Mouse (Mus musculus) liver, embryonic 11.5 days (tissue): ENCODE measurements at regions not wholly inside any gene's neighbourhood (a gene's known extent, or its start where the extent isn't known, plus 50 kb on each side); places are given as distances from the start of the nearest gene placed in this dataset.

ENCODE experiments used
- ATAC-seq: fragments of 200-750 bp; cut with Nextera tagmentation; replicated peaks from 2 replicates; pipeline ENCODE4 v1.8.0; 2017; ENCODE audit warnings: moderate number of reproducible peaks, mild to moderate bottlenecking, moderate TSS enrichment, moderate library complexity; ENCODE audit not compliant: low FRiP score
- DNase-seq: peaks from one replicate; pipeline ENCODE4 v3.0.0-alpha.2; 2017; ENCODE audit warnings: low spot score
- H3K27ac ChIP-seq: fragments of 300-500 bp; sonication (generic); 2 replicates; pipeline ENCODE4 v1.5.1; 2014; ENCODE audit warnings: mild to moderate bottlenecking, low read depth, low read length, control low read depth
- H3K27me3 ChIP-seq: fragments of 300-500 bp; sonication (generic); replicated peaks from 2 replicates; pipeline ENCODE4 v1.6.1; 2014; ENCODE audit warnings: low read length, mixed read lengths; ENCODE audit not compliant: control insufficient read depth, insufficient read depth
- H3K36me3 ChIP-seq: fragments of 300-500 bp; sonication (generic); 2 replicates; pipeline ENCODE4 v1.6.1; 2014; ENCODE audit warnings: mild to moderate bottlenecking, low read length, moderate library complexity, mixed read lengths; ENCODE audit not compliant: control insufficient read depth, insufficient read depth
- H3K4me1 ChIP-seq: fragments of 300-500 bp; sonication (generic); replicated peaks from 2 replicates; pipeline ENCODE4 v1.6.1; 2014; ENCODE audit warnings: low read length, mixed read lengths; ENCODE audit not compliant: control insufficient read depth, insufficient read depth
- H3K4me2 ChIP-seq: fragments of 300-500 bp; sonication (generic); 2 replicates; pipeline ENCODE4 v1.6.1; 2014; ENCODE audit warnings: mild to moderate bottlenecking, control low read depth, moderate library complexity
- H3K4me3 ChIP-seq: fragments of 300-500 bp; sonication (generic); 2 replicates; pipeline ENCODE4 v1.5.1; 2014; ENCODE audit warnings: low read depth, low read length, control low read depth
- H3K9ac ChIP-seq: fragments of 300-500 bp; sonication (generic); 2 replicates; pipeline ENCODE4 v1.6.1; 2014; ENCODE audit warnings: low read depth, low read length, control low read depth
- H3K9me3 ChIP-seq: fragments of 300-500 bp; sonication (generic); 2 replicates; pipeline ENCODE4 v1.6.1; 2016; ENCODE audit warnings: low read length, inconsistent platforms, mixed read lengths; ENCODE audit not compliant: control insufficient read depth
- WGBS: fragments of 180-500 bp; shearing (Covaris S2); extraction: QIAGEN DNeasy Blood & Tissue Kit; methylation state at CpG from one replicate; pipeline ENCODE4 v1.1.7; 2014; 5-methylcytosine and 5-hydroxymethylcytosine counted together

DNA sequence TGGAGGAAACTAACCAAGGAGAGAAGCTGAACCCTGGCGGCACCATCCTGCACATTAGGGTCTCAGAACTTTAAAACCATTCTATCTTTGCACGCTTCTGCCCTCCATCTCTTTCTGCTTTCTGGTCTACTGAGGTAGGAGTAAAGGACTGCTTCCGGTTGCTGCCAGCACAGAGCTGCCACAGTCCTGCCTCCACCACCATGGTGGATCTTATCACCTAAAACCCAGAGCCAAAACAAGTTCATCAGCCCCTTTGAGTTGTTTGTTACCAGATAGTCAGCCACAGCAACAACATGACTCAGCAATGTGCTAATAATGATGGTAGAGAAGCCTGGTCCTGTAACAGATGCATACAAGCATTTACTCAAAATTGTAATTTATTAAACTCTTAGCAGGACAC, 287.9 kb downstream of the Irs2 start:
- DNase-seq (no peak), ATAC-seq (no peak)
- Histone ChIP-seq H3K27me3 (peaks cover 2% of the 10 kb centered on the region; the same call in 1 of the 2 replicates), H3K36me3 (no peaks in the 10 kb centered on the region), H3K27ac (no peak overlapping the region), H3K9ac (no peak overlapping the region), H3K4me2 (no peak overlapping the region), H3K9me3 (no peaks in the 10 kb centered on the region), H3K4me1 (0 out of 2 replicates have a peak, but pooled peaks cover 2% of the 10 kb centered on the region), H3K4me3 (no peak overlapping the region)
- WGBS, result 73% methylated on average over 3 of the region's 3 CpGs

DNA sequence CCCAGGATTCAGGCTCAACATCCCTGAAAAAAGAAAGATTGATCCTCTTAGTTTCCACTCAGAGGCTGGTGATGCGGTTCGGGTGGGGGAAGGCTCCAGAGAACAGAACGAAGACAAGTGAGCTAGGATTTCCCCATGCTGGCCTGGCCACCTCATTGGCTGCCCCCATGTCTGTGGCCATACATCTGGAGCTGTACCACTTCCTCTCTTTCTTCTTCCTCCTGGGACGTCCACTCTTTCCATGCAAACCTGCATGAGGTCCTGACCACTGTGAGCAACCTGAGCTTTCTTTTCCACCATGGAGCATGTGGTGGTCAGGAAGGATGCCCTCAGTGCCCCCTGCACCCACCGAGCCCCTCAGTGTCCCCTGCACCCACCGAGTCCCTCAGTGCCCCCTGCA, 288.8 kb downstream of the Irs2 start:
- H3K36me3 ChIP-seq, result no peaks in the 10 kb centered on the region
- no peak overlapping the region for H3K9ac ChIP-seq
- no peak for ATAC-seq
- H3K27ac ChIP-seq, result no peak overlapping the region
- peaks cover 2% of the 10 kb centered on the region; the same call in 1 of the 2 replicates for H3K27me3 ChIP-seq
- H3K4me2 ChIP-seq, result no peak overlapping the region
- H3K4me3 ChIP-seq, result no peak overlapping the region
- 0 out of 2 replicates have a peak, but pooled peaks cover 2% of the 10 kb centered on the region for H3K4me1 ChIP-seq
- DNase-seq, result no peak
- H3K9me3 ChIP-seq, result no peaks in the 10 kb centered on the region
- WGBS, result 72% methylated on average over 6 of the region's 6 CpGs

DNA sequence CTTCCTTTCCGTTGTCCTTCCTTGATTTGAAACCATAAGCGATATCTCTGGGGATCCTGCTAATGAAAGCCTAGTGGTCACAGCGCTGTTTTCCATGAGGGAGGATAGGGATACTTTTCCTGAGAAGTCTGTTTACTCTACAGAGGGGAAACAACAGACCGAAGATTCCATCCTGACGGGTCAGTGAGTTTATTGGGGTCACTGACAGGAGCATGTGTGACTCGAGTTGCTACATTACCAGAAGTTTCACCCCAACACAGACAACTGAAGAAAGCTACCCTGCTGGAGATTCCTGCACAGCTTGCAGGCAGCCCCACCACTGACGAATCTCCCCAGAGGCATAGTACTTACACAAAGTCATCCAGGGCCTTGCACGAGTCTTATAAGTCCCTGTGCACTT, 291.0 kb downstream of the Irs2 start:
- H3K4me1 ChIP-seq, result 0 out of 2 replicates have a peak, but pooled peaks cover 2% of the 10 kb centered on the region
- no peaks in the 10 kb centered on the region for H3K9me3 ChIP-seq
- H3K27ac ChIP-seq, result no peak overlapping the region
- no peak overlapping the region for H3K4me2 ChIP-seq
- no peak overlapping the region for H3K4me3 ChIP-seq
- H3K27me3 ChIP-seq, result peaks cover 2% of the 10 kb centered on the region; the same call in 1 of the 2 replicates
- ATAC-seq (no peak), DNase-seq (no peak)
- WGBS, result 59% methylated on average over 8 of the region's 8 CpGs
- no peaks in the 10 kb centered on the region for H3K36me3 ChIP-seq
- H3K9ac ChIP-seq, result no peak overlapping the region

DNA sequence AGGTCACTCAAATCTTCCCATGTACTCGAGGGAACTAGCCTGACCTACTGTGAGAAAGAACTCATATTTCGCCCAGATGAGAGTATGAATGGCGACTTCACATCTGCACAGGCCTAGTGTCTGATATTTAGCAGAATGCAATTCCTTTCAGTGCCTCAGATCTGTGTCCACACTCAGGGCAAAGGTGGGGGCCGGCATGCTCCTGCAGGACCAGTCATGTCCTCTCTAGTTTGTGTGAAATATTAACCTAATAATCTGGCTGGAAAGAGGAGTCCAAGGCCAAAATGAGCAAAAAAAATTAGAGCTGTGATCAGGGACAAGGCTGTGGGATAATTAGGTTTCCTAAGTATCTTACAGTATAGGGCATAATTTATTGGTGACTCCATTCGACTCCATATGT, 292.1 kb downstream of the Irs2 start:
- Histone ChIP-seq H3K4me2 (no peak overlapping the region), H3K4me1 (0 out of 2 replicates have a peak, but pooled peaks cover 2% of the 10 kb centered on the region), H3K9me3 (no peaks in the 10 kb centered on the region), H3K27ac (no peak overlapping the region), H3K27me3 (peaks cover 2% of the 10 kb centered on the region; the same call in 1 of the 2 replicates), H3K4me3 (no peak overlapping the region), H3K36me3 (no peaks in the 10 kb centered on the region), H3K9ac (no peak overlapping the region)
- ATAC-seq (no peak), DNase-seq (no peak)
- WGBS, result 70% methylated on average over 5 of the region's 5 CpGs

- no peak overlapping the region for H3K27ac ChIP-seq
- H3K4me1 ChIP-seq, result 0 out of 2 replicates have a peak, but pooled peaks cover 2% of the 10 kb centered on the region
- WGBS, result 81% methylated on average over 13 of the region's 13 CpGs
- no peaks in the 10 kb centered on the region for H3K9me3 ChIP-seq
- H3K4me3 ChIP-seq, result no peak overlapping the region
- H3K9ac ChIP-seq, result no peak overlapping the region
- H3K27me3 ChIP-seq, result peaks cover 2% of the 10 kb centered on the region; the same call in 1 of the 2 replicates
- H3K36me3 ChIP-seq, result no peaks in the 10 kb centered on the region
- no peak overlapping the region for H3K4me2 ChIP-seq
- ATAC-seq, result no peak
- DNase-seq, result no peak
Observed at GRCm38 (mm10) chr8:10713515-10714042, 294.7 kb downstream of the Irs2 start.

DNA sequence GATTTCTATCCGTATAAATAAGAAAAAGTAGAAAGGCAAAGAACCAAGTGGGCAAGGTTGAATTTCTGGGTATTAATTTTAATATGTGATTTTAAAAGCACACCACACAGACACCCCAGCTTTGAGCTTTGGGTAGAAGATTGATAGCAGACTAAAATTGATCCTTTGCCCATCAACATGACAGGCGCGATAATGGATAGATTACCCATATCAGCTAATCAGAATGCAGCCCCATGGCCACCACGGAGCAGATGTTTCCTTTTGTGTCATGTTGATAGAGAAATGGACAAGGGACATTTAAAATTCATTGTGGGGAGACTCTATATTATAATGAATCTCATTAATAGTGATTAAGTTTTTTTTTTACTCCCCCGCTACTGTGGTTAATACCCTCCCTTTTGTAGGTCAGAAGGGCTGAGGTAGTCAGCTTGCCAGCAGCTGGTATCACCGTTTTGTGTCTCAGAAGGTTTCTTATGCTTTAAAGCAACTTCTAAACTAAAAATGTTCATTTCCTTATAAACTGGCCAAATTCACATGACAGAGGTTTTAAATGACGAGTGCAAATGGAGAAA, 296.1 kb downstream of the Irs2 start:
- 0 out of 2 replicates have a peak, but pooled peaks cover 6% of the 10 kb centered on the region for H3K27me3 ChIP-seq
- WGBS, result 78% methylated on average over 7 of the region's 7 CpGs
- H3K4me2 ChIP-seq, result no peak overlapping the region
- no peaks in the 10 kb centered on the region for H3K9me3 ChIP-seq
- H3K9ac ChIP-seq, result no peak overlapping the region
- no peak overlapping the region for H3K4me3 ChIP-seq
- no peak overlapping the region for H3K27ac ChIP-seq
- no peaks in the 10 kb centered on the region for H3K36me3 ChIP-seq
- H3K4me1 ChIP-seq, result 0 out of 2 replicates have a peak, but pooled peaks cover 2% of the 10 kb centered on the region
- DNase-seq (no peak), ATAC-seq (no peak)

GRCm38 (mm10) chr8:10711474-10711873, 296.8 kb downstream of the Irs2 start:
- H3K27ac ChIP-seq, result no peak overlapping the region
- H3K27me3 ChIP-seq, result 0 out of 2 replicates have a peak, but pooled peaks cover 4% of the 10 kb centered on the region
- H3K4me3 ChIP-seq, result no peak overlapping the region
- no peaks in the 10 kb centered on the region for H3K9me3 ChIP-seq
- ATAC-seq (no peak), DNase-seq (no peak)
- no peak overlapping the region for H3K4me2 ChIP-seq
- no peaks in the 10 kb centered on the region for H3K4me1 ChIP-seq
- H3K9ac ChIP-seq, result no peak overlapping the region
- H3K36me3 ChIP-seq, result no peaks in the 10 kb centered on the region
- WGBS, result 47% methylated on average over 7 of the region's 7 CpGs

DNA sequence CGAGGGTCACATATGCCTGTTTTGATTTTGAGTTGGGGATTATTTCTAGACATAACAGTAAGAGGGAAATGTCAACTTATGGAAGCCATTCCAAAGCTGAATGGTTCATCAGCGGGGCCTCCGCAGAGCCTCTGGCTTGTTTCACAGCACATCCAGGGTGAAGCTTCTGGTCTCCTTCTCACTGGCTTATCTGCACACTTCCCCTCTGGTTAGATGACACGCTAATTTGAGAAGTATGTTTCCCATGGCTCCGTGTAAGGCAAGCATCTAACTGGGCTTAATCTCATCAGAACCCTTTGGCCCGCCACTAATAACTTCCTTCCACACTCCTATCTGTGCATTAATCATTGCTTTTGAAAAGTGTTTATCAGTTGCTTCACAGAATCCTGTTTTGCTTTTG, 299.7 kb downstream of the Irs2 start:
- H3K36me3 ChIP-seq, result no peaks in the 10 kb centered on the region
- WGBS, result 40% methylated on average over 6 of the region's 6 CpGs
- 0 out of 2 replicates have a peak, but pooled peaks cover 4% of the 10 kb centered on the region for H3K27me3 ChIP-seq
- H3K4me2 ChIP-seq, result no peak overlapping the region
- no peaks in the 10 kb centered on the region for H3K9me3 ChIP-seq
- no peak overlapping the region for H3K27ac ChIP-seq
- H3K9ac ChIP-seq, result no peak overlapping the region
- no peak overlapping the region for H3K4me3 ChIP-seq
- no peak for ATAC-seq
- no peaks in the 10 kb centered on the region for H3K4me1 ChIP-seq
- no peak for DNase-seq

DNA sequence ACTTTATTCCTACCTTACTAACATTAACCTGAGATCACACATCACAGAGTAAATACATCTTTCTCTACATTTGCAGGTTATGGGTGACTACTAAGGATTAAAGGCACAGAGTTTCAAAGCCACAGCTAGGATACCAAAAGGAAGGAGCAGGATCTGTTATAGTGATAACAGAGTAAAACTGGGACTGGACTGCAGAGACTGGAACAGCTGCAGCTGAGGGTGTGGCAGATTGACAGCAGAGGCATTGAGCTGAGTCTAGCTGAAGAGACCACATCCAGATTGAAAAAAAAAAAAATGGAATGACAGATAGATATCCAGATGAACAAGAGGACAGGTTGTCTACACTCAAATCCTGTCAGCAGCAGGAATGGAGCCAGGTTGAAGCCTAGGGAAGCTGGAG, 301.1 kb downstream of the Irs2 start:
- Histone ChIP-seq H3K36me3 (no peaks in the 10 kb centered on the region), H3K4me1 (no peaks in the 10 kb centered on the region), H3K27me3 (0 out of 2 replicates have a peak, but pooled peaks cover 4% of the 10 kb centered on the region), H3K9ac (no peak overlapping the region), H3K27ac (no peak overlapping the region), H3K9me3 (no peaks in the 10 kb centered on the region), H3K4me3 (no peak overlapping the region), H3K4me2 (no peak overlapping the region)
- no peak for ATAC-seq
- no peak for DNase-seq
